11 mouse cellular contexts compared by ENCODE assay signal in the genomic region with DNA sequence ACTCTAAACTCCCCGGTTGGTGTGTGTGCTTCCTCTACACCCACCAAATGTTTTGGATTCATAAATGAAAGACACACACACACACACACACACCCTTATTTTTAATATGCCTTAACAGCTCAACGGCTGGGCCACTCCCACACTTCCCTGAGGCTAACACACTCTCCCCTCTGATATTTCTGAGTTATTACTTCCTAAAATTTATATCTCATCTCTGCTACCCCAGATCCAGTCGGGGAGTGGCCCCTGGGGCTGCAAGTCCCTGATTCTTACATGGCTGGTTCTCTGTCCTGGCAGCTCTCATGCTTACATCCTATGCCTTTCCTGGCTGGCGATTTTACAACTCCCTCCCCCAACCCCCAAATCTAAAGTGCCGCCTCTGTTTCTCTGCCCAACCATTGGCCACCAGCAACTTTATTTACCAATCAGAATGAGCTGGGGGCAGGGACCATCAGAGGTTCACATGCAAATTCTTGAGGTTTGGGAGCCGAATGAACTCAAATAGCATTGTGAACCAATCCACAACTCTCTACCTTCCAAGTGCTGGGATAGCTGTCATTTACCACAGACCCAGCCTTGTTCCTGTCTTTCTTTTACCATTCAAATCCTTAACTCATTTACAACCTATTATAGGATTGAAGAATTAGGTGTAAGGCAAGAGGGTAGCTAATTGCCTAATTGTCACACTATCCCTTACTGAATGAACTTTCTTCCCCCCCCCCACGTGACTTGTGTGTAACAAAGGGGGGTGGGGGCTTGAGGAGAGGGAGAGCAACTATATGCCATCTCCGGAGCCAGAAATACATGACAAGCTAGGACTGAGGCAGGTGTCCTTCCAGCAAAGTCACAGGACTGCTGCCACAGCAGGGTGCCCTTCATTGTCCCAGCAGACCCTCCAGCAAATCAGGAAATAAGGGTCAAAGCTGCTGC. TPM values are rescaled to one million over a fixed set of nuclear protein-coding genes. Genes with fewer than 3 reads are reported as not detected.
DNase-seq lines count a peak whose midpoint lies in the region; ATAC-seq and TF ChIP-seq lines count a peak whose summit lies in the region.
"Had no signal": no experiment of that assay in that cellular context is flagged by ENCODE, and none has a peak within 500 bp of the region (broad histone marks: within the 10 kb centered on the region; RNA-seq: fewer than 3 reads in every experiment).

No protein-coding gene starts in this region.

- no peak overlapping the region for H3K4me3 ChIP-seq in kidney, embryonic 14.5 days (ENCODE audit: low read length)
- no peak overlapping the region for H3K4me3 ChIP-seq in forebrain, embryonic 13.5 days
- no peak overlapping the region for H3K4me3 ChIP-seq in stomach, postnatal 0 days (ENCODE audit: low read depth, low read length)
- H3K4me3 ChIP-seq: embryonic facial prominence, embryonic 12.5 days; hindbrain, embryonic 15.5 days; megakaryocyte, embryonic 14.5 days had no signal

- H3K27me3 ChIP-seq in kidney, embryonic 14.5 days (ENCODE audit: control insufficient read depth, insufficient read depth, low read length), result no peaks in the 10 kb centered on the region
- H3K27me3 ChIP-seq in forebrain, embryonic 13.5 days, result peaks cover 4% of the 10 kb centered on the region; the same call in 1 of the 2 replicates
- no peaks in the 10 kb centered on the region for H3K27me3 ChIP-seq in stomach, postnatal 0 days (ENCODE audit: control insufficient read depth, insufficient read depth, low read length)
- H3K27me3 ChIP-seq: embryonic facial prominence, embryonic 12.5 days; hindbrain, embryonic 15.5 days had no signal

- no peak for DNase-seq in kidney, adult 9 months
- peak; percentile 12 for DNase-seq in retina, embryonic 14.5 days (ENCODE audit: low spot score)
- DNase-seq in retina, postnatal 1 day, result no peak
- peak; percentile 62 for DNase-seq in stomach, postnatal 0 days (ENCODE audit: low spot score)
- DNase-seq in adrenal gland, postnatal 25 days, result no peak
- DNase-seq in right cerebral cortex, adult 18-20 months, result no peak

- H3K9ac ChIP-seq in kidney, embryonic 14.5 days (ENCODE audit: low read depth, low read length), result no peak overlapping the region
- H3K9ac ChIP-seq in forebrain, embryonic 13.5 days, result no peak overlapping the region
- H3K9ac ChIP-seq in stomach, postnatal 0 days (ENCODE audit: low read length), result no peak overlapping the region
- H3K9ac ChIP-seq: embryonic facial prominence, embryonic 12.5 days; hindbrain, embryonic 15.5 days had no signal

- no peak for TF ChIP-seq CTCF in stomach, postnatal 0 days (IDR thresholded peaks at IDR 0.05; ENCODE audit: low read depth)

- no peaks in the 10 kb centered on the region for H3K9me3 ChIP-seq in kidney, embryonic 14.5 days (ENCODE audit: control insufficient read depth, low read length)
- H3K9me3 ChIP-seq in forebrain, embryonic 13.5 days (replicated peaks), result no peaks in the 10 kb centered on the region
- no peaks in the 10 kb centered on the region for H3K9me3 ChIP-seq in stomach, postnatal 0 days (ENCODE audit: control insufficient read depth, low read length)
- H3K9me3 ChIP-seq: embryonic facial prominence, embryonic 12.5 days; hindbrain, embryonic 15.5 days; megakaryocyte, embryonic 14.5 days had no signal

- no peak for TF ChIP-seq EP300 in stomach, postnatal 0 days (optimal IDR thresholded peaks at IDR 0.05)

- 8% methylated on average over 8 of the region's 8 CpGs for WGBS in kidney, embryonic 14.5 days
- WGBS in forebrain, embryonic 13.5 days, result 9% methylated on average over 8 of the region's 8 CpGs
- WGBS in stomach, postnatal 0 days, result 28% methylated on average over 8 of the region's 8 CpGs

- H3K4me1 ChIP-seq in kidney, embryonic 14.5 days (ENCODE audit: control insufficient read depth, insufficient read depth, low read length), result peaks cover 6% of the 10 kb centered on the region; the same call in 1 of the 2 replicates
- peaks cover 24% of the 10 kb centered on the region for H3K4me1 ChIP-seq in forebrain, embryonic 13.5 days
- no peaks in the 10 kb centered on the region; the same call in 1 of the 2 replicates for H3K4me1 ChIP-seq in stomach, postnatal 0 days (replicated peaks; ENCODE audit: control insufficient read depth, insufficient read depth)

- H3K4me2 ChIP-seq in kidney, embryonic 14.5 days (replicated peaks; ENCODE audit: low read depth, low read length), result 0 out of 2 replicates have a peak overlapping the region, but pooled peaks have one; percentile 2
- no peak overlapping the region for H3K4me2 ChIP-seq in forebrain, embryonic 13.5 days
- H3K4me2 ChIP-seq in stomach, postnatal 0 days (replicated peaks; ENCODE audit: low read depth), result no peak overlapping the region
- H3K4me2 ChIP-seq: embryonic facial prominence, embryonic 12.5 days; hindbrain, embryonic 15.5 days had no signal

- peak; percentile 47; the same call in 1 of the 2 replicates for ATAC-seq in kidney, embryonic 14.5 days (ENCODE audit: low FRiP score, low TSS enrichment)
- peak; percentile 57; the same call in 1 of the 2 replicates for ATAC-seq in forebrain, embryonic 13.5 days
- no peak for ATAC-seq in stomach, postnatal 0 days (ENCODE audit: low FRiP score, low TSS enrichment)

- H3K27ac ChIP-seq in kidney, embryonic 14.5 days (ENCODE audit: low read depth, low read length), result no peak overlapping the region
- H3K27ac ChIP-seq in forebrain, embryonic 13.5 days, result no peak overlapping the region
- H3K27ac ChIP-seq in stomach, postnatal 0 days (replicated peaks), result no peak overlapping the region
- H3K27ac ChIP-seq: embryonic facial prominence, embryonic 12.5 days; hindbrain, embryonic 15.5 days had no signal

- H3K36me3 ChIP-seq in kidney, embryonic 14.5 days (ENCODE audit: control insufficient read depth, insufficient read depth, low read length), result no peaks in the 10 kb centered on the region
- no peaks in the 10 kb centered on the region for H3K36me3 ChIP-seq in forebrain, embryonic 13.5 days (ENCODE audit: poor library complexity, severe bottlenecking)
- H3K36me3 ChIP-seq in stomach, postnatal 0 days (ENCODE audit: control insufficient read depth, insufficient read depth, low read length), result no peaks in the 10 kb centered on the region
- H3K36me3 ChIP-seq: embryonic facial prominence, embryonic 12.5 days; hindbrain, embryonic 15.5 days had no signal

RNA-seq across cellular contexts. Expression of a gene that starts 3.7 kb away (rescaled TPM):
- polyA plus RNA-seq in kidney, embryonic 14.5 days (2014; fragmentation: Nextera tagmentation; extraction: Ambion mirVana), result 0.70 and 1.0 TPM in 2 replicates
- 0.08 TPM in 1 of 2 replicates, not detected in the other for polyA plus RNA-seq in forebrain, embryonic 13.5 days (2015; fragmentation: Nextera tagmentation; extraction: Ambion mirVana)
- 12.7 and 14.2 TPM in 2 replicates for polyA plus RNA-seq in stomach, postnatal 0 days (2015; fragmentation: Nextera tagmentation; extraction: Ambion mirVana)
- total RNA-seq in adrenal gland, postnatal 25 days (2021), result 9.2 and 10.0 TPM in 2 replicates

RNA-seq across cellular contexts. Expression of a gene that starts 36.5 kb away (rescaled TPM):
- 493 and 617 TPM in 2 replicates for polyA plus RNA-seq in kidney, embryonic 14.5 days (2014; fragmentation: Nextera tagmentation; extraction: Ambion mirVana)
- 358 and 382 TPM in 2 replicates for polyA plus RNA-seq in forebrain, embryonic 13.5 days (2015; fragmentation: Nextera tagmentation; extraction: Ambion mirVana)
- 530 and 563 TPM in 2 replicates for polyA plus RNA-seq in stomach, postnatal 0 days (2015; fragmentation: Nextera tagmentation; extraction: Ambion mirVana)
- total RNA-seq in adrenal gland, postnatal 25 days (2021), result 279 and 314 TPM in 2 replicates

Comparison
In these comparisons a context has a peak if more than half of its experiments do, and no peak if none do; other contexts are left out.
1. DNase-seq: peak in retina, embryonic 14.5 days (single experiment) and stomach, postnatal 0 days (single experiment); none in kidney, adult 9 months (single experiment), retina, postnatal 1 day (single experiment), adrenal gland, postnatal 25 days (single experiment) and right cerebral cortex, adult 18-20 months (single experiment).